Mouse (Mus musculus): ENCODE measurements at regions not wholly inside any gene's neighbourhood (a gene's known extent, or its start where the extent isn't known, plus 50 kb on each side); places are given as distances from the start of the nearest gene placed in this dataset.
"Not testable (repeated sequence)": the region's sequence is repeated elsewhere in the genome, so short reads cannot be mapped to it uniquely, and the experiment has no call there.

DNA sequence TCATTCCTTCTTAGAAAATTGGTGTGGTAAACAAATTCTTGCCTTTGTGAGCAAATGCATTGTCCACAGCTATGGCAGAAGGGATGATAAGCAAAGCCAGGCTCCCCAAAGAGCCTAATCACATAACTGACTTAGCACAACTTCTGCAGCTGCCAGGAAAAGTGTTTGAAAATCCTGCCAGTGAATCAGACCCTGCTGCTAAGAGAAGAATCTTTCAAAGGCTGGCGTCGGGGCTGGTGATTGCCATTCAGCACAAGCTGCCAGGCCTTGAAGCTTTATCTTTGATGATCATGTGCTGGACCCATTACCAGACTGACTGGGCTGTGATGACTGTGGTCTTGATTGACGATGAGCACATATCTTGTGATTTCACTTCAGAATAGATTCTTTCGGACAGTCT is 713.9 kb upstream of the Tex47 start:
- Histone ChIP-seq H3K27ac (ENCODE audit: low read depth, low read length) (no peak overlapping the region), H3K4me2 (replicated peaks; ENCODE audit: low read depth, low read length) (no peak overlapping the region), H3K4me3 (ENCODE audit: low read length) (no peak overlapping the region), H3K9ac (ENCODE audit: low read depth, low read length) (no peak overlapping the region), H3K36me3 (ENCODE audit: control insufficient read depth, insufficient read depth, low read length) (no peaks in the 10 kb centered on the region), H3K9me3 (ENCODE audit: control insufficient read depth, low read length) (no peaks in the 10 kb centered on the region), H3K4me1 (ENCODE audit: control insufficient read depth, insufficient read depth, low read length) (no peaks in the 10 kb centered on the region), H3K27me3 (ENCODE audit: control insufficient read depth, insufficient read depth, low read length) (no peaks in the 10 kb centered on the region)
- ATAC-seq (ENCODE audit: low FRiP score, low TSS enrichment): no peak
- 87% methylated on average over 4 of the region's 4 CpGs for WGBS

DNA sequence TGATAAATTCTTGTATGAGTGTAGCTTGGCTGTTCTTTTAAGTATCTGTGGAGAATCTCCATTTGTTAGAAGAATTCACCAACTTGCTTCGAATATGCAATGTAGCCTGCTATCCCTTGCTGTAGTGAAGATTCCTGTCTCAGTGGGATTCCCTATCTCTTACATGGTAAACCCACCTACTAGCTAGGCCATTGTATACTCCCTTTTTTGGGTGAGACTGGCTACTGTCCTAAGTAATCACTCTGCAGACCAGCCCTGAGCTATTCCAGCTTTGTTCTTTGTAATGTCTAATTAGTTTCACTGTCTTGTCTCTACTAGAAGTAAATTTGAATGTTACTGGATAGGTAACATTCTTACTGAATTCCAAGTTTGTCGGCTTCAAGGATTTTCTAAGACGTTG is 692.8 kb upstream of the Tex47 start:
- WGBS: 73% methylated on average over 3 of the region's 3 CpGs
- H3K4me1 ChIP-seq (ENCODE audit: control insufficient read depth, insufficient read depth, low read length); H3K9me3 ChIP-seq (ENCODE audit: control insufficient read depth, low read length); H3K4me3 ChIP-seq (ENCODE audit: low read length); H3K27me3 ChIP-seq (ENCODE audit: control insufficient read depth, insufficient read depth, low read length); ATAC-seq (ENCODE audit: low FRiP score, low TSS enrichment); H3K9ac ChIP-seq (ENCODE audit: low read depth, low read length); H3K27ac ChIP-seq (ENCODE audit: low read depth, low read length); H3K36me3 ChIP-seq (ENCODE audit: control insufficient read depth, insufficient read depth, low read length); H3K4me2 ChIP-seq (replicated peaks; ENCODE audit: low read depth, low read length): not testable (repeated sequence)

DNA sequence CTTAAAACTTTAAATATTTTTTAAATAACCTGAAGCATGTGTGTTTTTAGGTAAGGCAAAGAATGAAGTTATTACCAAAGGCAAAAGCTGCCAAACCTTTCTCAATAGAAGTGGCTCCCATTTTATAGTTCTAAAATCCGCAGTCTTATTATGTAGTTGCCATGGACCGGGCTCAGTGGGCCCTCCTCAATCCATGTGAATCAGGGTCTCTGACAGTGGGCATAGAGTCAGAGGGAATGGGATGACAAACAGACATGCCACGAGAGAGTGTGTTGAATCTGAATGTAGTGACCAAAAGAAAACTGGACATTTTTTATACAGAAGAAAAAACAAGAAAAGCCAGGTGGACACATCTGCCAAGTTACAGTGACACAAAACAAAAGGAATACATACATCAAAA is 659.0 kb upstream of the Tex47 start:
- no peak overlapping the region for H3K4me3 ChIP-seq (ENCODE audit: low read length)
- H3K4me1 ChIP-seq (ENCODE audit: control insufficient read depth, insufficient read depth, low read length): no peaks in the 10 kb centered on the region
- no peaks in the 10 kb centered on the region for H3K9me3 ChIP-seq (ENCODE audit: control insufficient read depth, low read length)
- WGBS: 68% methylated on average over 3 of the region's 3 CpGs
- no peak overlapping the region for H3K27ac ChIP-seq (ENCODE audit: low read depth, low read length)
- H3K36me3 ChIP-seq (ENCODE audit: control insufficient read depth, insufficient read depth, low read length): no peaks in the 10 kb centered on the region
- H3K4me2 ChIP-seq (replicated peaks; ENCODE audit: low read depth, low read length): no peak overlapping the region
- no peaks in the 10 kb centered on the region for H3K27me3 ChIP-seq (ENCODE audit: control insufficient read depth, insufficient read depth, low read length)
- no peak overlapping the region for H3K9ac ChIP-seq (ENCODE audit: low read depth, low read length)
- ATAC-seq (ENCODE audit: low FRiP score, low TSS enrichment): no peak

DNA sequence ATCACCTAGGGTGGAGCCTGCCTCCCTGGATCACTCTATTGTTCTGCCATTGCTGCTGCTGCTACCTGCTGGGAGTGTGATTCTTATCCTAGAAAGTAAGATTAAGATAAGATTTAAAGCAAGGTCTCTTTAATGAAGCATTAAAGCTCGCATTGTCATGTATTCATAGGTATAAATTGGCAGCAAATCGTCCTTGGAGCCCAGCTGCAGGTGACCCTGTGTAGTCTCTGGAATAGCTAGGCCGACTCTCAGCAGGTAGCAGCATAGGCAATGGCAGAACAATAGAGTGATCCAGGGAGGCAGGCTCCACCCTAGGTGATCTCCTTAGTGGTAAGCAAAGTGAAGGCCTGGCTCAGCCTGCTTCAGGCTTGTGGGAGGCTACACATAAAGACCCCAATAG is 627.7 kb upstream of the Tex47 start:
- H3K9me3 ChIP-seq (ENCODE audit: control insufficient read depth, low read length); H3K36me3 ChIP-seq (ENCODE audit: control insufficient read depth, insufficient read depth, low read length); H3K27me3 ChIP-seq (ENCODE audit: control insufficient read depth, insufficient read depth, low read length); H3K27ac ChIP-seq (ENCODE audit: low read depth, low read length); ATAC-seq (ENCODE audit: low FRiP score, low TSS enrichment); H3K9ac ChIP-seq (ENCODE audit: low read depth, low read length); H3K4me2 ChIP-seq (replicated peaks; ENCODE audit: low read depth, low read length); H3K4me3 ChIP-seq (ENCODE audit: low read length); H3K4me1 ChIP-seq (ENCODE audit: control insufficient read depth, insufficient read depth, low read length): not testable (repeated sequence)
- 69% methylated on average over 3 of the region's 3 CpGs for WGBS

DNA sequence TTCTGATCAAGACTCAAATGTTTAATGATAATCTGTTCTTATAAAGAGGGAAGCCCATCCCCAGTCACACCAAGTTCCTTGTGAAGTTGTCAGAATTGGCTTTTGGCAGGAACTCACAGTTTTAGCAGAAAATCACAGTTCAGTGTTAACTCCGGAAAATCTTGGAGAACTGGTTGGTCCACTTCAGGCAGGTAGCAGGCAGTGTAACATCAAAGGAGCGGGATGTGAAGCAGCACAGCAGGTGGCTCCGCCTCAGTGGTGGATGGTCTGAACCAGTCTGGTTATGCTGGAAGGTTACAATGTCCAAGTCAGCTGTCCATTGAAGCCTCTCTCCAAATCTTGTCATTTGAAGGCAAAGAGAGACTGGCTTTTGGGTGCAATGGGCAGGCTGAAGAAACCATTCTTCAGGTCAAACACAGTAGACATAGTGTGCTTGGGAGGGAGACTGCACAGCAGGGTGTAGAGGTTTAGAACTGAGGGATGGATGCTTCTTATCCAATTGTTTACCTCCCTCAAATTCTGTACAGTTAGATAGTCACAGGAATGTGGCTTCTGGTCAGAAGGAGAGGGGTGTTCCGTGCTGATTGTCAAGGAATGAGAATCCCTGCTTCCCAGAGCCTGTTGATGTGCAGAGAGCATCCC is 594.1 kb upstream of the Tex47 start:
- H3K27me3 ChIP-seq (ENCODE audit: control insufficient read depth, insufficient read depth, low read length): no peaks in the 10 kb centered on the region
- ATAC-seq (ENCODE audit: low FRiP score, low TSS enrichment): peak; percentile 72; the same call in 1 of the 2 replicates
- 61% methylated on average over 4 of the region's 4 CpGs for WGBS

DNA sequence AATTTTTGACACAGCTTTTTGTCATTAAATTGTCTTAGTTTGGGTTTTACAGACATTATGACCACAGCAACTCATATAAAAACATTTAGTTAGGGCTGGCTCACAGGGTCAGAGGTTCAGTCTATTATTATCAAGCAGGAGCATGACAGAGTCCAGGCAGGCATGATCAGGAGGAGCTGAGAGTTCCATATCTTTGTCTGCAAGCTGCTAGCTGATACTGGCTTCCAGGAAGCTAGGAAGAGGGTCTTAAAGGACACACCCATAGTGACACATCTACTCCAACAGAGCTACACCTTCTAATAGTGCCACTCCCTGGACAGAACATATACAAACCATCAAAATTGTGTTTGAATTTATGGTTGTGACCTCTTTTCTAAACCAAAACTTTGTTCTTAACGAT is 587.7 kb upstream of the Tex47 start:
- Histone ChIP-seq H3K36me3 (ENCODE audit: control insufficient read depth, insufficient read depth, low read length) (no peaks in the 10 kb centered on the region), H3K9ac (ENCODE audit: low read depth, low read length) (no peak overlapping the region), H3K4me2 (replicated peaks; ENCODE audit: low read depth, low read length) (no peak overlapping the region), H3K4me1 (ENCODE audit: control insufficient read depth, insufficient read depth, low read length) (no peaks in the 10 kb centered on the region), H3K4me3 (ENCODE audit: low read length) (no peak overlapping the region), H3K9me3 (ENCODE audit: control insufficient read depth, low read length) (no peaks in the 10 kb centered on the region), H3K27ac (ENCODE audit: low read depth, low read length) (no peak overlapping the region), H3K27me3 (ENCODE audit: control insufficient read depth, insufficient read depth, low read length) (no peaks in the 10 kb centered on the region)
- no peak for ATAC-seq (ENCODE audit: low FRiP score, low TSS enrichment)
- WGBS: 63% methylated on average over 1 of the region's 1 CpGs

More for the DNA sequence above, 594.1 kb upstream of the Tex47 start:
- H3K4me1 ChIP-seq (ENCODE audit: control insufficient read depth, insufficient read depth, low read length): no peaks in the 10 kb centered on the region
- H3K9ac ChIP-seq (ENCODE audit: low read depth, low read length): no peak overlapping the region
- H3K27ac ChIP-seq (ENCODE audit: low read depth, low read length): no peak overlapping the region
- H3K36me3 ChIP-seq (ENCODE audit: control insufficient read depth, insufficient read depth, low read length): no peaks in the 10 kb centered on the region
- no peak overlapping the region for H3K4me3 ChIP-seq (ENCODE audit: low read length)
- no peaks in the 10 kb centered on the region for H3K9me3 ChIP-seq (ENCODE audit: control insufficient read depth, low read length)
- H3K4me2 ChIP-seq (replicated peaks; ENCODE audit: low read depth, low read length): no peak overlapping the region

DNA sequence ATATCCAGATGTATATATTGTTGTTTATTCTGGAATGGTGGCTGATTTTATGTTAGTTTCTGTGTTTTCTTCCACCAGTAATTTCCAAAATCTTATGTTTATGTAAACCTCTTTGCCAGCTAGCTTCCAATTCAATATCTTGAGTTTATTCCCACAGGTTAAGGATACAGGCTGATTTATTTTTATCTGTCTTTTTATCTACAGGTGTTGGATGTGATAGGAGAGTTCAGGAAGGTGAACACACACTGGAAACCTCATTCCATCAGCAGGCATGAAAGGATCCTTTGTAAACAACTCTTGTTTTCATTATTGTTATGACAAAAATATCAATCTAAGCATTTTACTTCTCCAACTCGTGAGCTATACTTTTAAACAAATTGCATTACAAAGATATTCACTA is 587.3 kb upstream of the Tex47 start:
- H3K36me3 ChIP-seq (ENCODE audit: control insufficient read depth, insufficient read depth, low read length): no peaks in the 10 kb centered on the region
- ATAC-seq (ENCODE audit: low FRiP score, low TSS enrichment): no peak
- no peak overlapping the region for H3K4me3 ChIP-seq (ENCODE audit: low read length)
- no peak overlapping the region for H3K27ac ChIP-seq (ENCODE audit: low read depth, low read length)
- H3K27me3 ChIP-seq (ENCODE audit: control insufficient read depth, insufficient read depth, low read length): no peaks in the 10 kb centered on the region
- H3K4me1 ChIP-seq (ENCODE audit: control insufficient read depth, insufficient read depth, low read length): no peaks in the 10 kb centered on the region
- H3K4me2 ChIP-seq (replicated peaks; ENCODE audit: low read depth, low read length): no peak overlapping the region
- no peaks in the 10 kb centered on the region for H3K9me3 ChIP-seq (ENCODE audit: control insufficient read depth, low read length)
- H3K9ac ChIP-seq (ENCODE audit: low read depth, low read length): no peak overlapping the region
- 73% methylated on average over 1 of the region's 1 CpGs for WGBS
